Mouse (Mus musculus): Measurements from ENCODE around the gene Olfr1134. TPM values are rescaled to one million over a fixed set of nuclear protein-coding genes. Genes with fewer than 3 reads are reported as not detected.

Olfr1134 gene
- polyA plus RNA-seq, 1 experiment from 2014 or later, result not detected

Other genes with a start within 250 kb of the Olfr1134 start
- not detected in 2 replicates for gene Olfr1123, start 241.8 kb downstream of the Olfr1134 start, polyA plus RNA-seq (2015; fragmentation: Nextera tagmentation; extraction: Ambion mirVana)
- gene Olfr1124, start 228.2 kb downstream of the Olfr1134 start, polyA plus RNA-seq (2015; fragmentation: Nextera tagmentation; extraction: Ambion mirVana), result not detected in 2 replicates
- not detected in 2 replicates for gene Olfr1126, start 204.5 kb downstream of the Olfr1134 start, polyA plus RNA-seq (2015; fragmentation: Nextera tagmentation; extraction: Ambion mirVana)
- not detected in 2 replicates for gene Pramel7, start 161.4 kb downstream of the Olfr1134 start, polyA plus RNA-seq (2015; fragmentation: Nextera tagmentation; extraction: Ambion mirVana)
- gene Pramel6, start 151.9 kb downstream of the Olfr1134 start, polyA plus RNA-seq (2015; fragmentation: Nextera tagmentation; extraction: Ambion mirVana), result not detected in 2 replicates
- not detected in 2 replicates for gene Olfr153, start 126.7 kb downstream of the Olfr1134 start, polyA plus RNA-seq (2015; fragmentation: Nextera tagmentation; extraction: Ambion mirVana)
- gene Olfr1128, start 112.9 kb downstream of the Olfr1134 start, polyA plus RNA-seq (2015; fragmentation: Nextera tagmentation; extraction: Ambion mirVana), result not detected in 2 replicates
- not detected in 2 replicates for gene Olfr1129, start 84.6 kb downstream of the Olfr1134 start, polyA plus RNA-seq (2015; fragmentation: Nextera tagmentation; extraction: Ambion mirVana)
- gene Olfr1130, start 52.2 kb downstream of the Olfr1134 start, polyA plus RNA-seq (2015; fragmentation: Nextera tagmentation; extraction: Ambion mirVana), result not detected in 2 replicates
- gene Olfr1131, start 31.4 kb downstream of the Olfr1134 start, polyA plus RNA-seq (2015; fragmentation: Nextera tagmentation; extraction: Ambion mirVana), result not detected in 2 replicates
- gene Olfr1132, start 20.9 kb downstream of the Olfr1134 start, polyA plus RNA-seq (2015; fragmentation: Nextera tagmentation; extraction: Ambion mirVana), result not detected in 2 replicates
- gene Olfr1133, start 11.1 kb downstream of the Olfr1134 start, polyA plus RNA-seq (2015; fragmentation: Nextera tagmentation; extraction: Ambion mirVana), result not detected in 2 replicates
- not detected in 2 replicates for gene Olfr1135, start 15.2 kb upstream of the Olfr1134 start, polyA plus RNA-seq (2015; fragmentation: Nextera tagmentation; extraction: Ambion mirVana)
- gene Olfr1136, start 35.5 kb upstream of the Olfr1134 start, polyA plus RNA-seq (2015; fragmentation: Nextera tagmentation; extraction: Ambion mirVana), result not detected in 2 replicates
- not detected in 2 replicates for gene Olfr1137, start 54.7 kb upstream of the Olfr1134 start, polyA plus RNA-seq (2015; fragmentation: Nextera tagmentation; extraction: Ambion mirVana)
- gene Olfr1138, start 81.5 kb upstream of the Olfr1134 start, polyA plus RNA-seq (2015; fragmentation: Nextera tagmentation; extraction: Ambion mirVana), result not detected in 2 replicates
- gene Olfr1140, start 85.3 kb upstream of the Olfr1134 start, polyA plus RNA-seq (2015; fragmentation: Nextera tagmentation; extraction: Ambion mirVana), result not detected in 2 replicates
- not detected in 2 replicates for gene Olfr1141, start 95.5 kb upstream of the Olfr1134 start, polyA plus RNA-seq (2015; fragmentation: Nextera tagmentation; extraction: Ambion mirVana)
- not detected in 2 replicates for gene Olfr152, start 121.0 kb upstream of the Olfr1134 start, polyA plus RNA-seq (2015; fragmentation: Nextera tagmentation; extraction: Ambion mirVana)
- gene Olfr1143, start 142.1 kb upstream of the Olfr1134 start, polyA plus RNA-seq (2015; fragmentation: Nextera tagmentation; extraction: Ambion mirVana), result not detected in 2 replicates
- gene Olfr1145, start 151.4 kb upstream of the Olfr1134 start, polyA plus RNA-seq (2015; fragmentation: Nextera tagmentation; extraction: Ambion mirVana), result not detected in 2 replicates
- gene Olfr1148, start 172.1 kb upstream of the Olfr1134 start, polyA plus RNA-seq (2015; fragmentation: Nextera tagmentation; extraction: Ambion mirVana), result not detected in 2 replicates
- not detected in 2 replicates for gene Olfr1150-ps1, start 185.5 kb upstream of the Olfr1134 start, polyA plus RNA-seq (2015; fragmentation: Nextera tagmentation; extraction: Ambion mirVana)
- gene Olfr1151, start 197.4 kb upstream of the Olfr1134 start, polyA plus RNA-seq (2015; fragmentation: Nextera tagmentation; extraction: Ambion mirVana), result not detected in 2 replicates
- not detected in 2 replicates for gene Olfr1152, start 208.0 kb upstream of the Olfr1134 start, polyA plus RNA-seq (2015; fragmentation: Nextera tagmentation; extraction: Ambion mirVana)
- gene Olfr1153, start 236.5 kb upstream of the Olfr1134 start, polyA plus RNA-seq (2015; fragmentation: Nextera tagmentation; extraction: Ambion mirVana), result not detected in 2 replicates
- gene Olfr1154, start 246.7 kb upstream of the Olfr1134 start, polyA plus RNA-seq (2015; fragmentation: Nextera tagmentation; extraction: Ambion mirVana), result not detected in 2 replicates